Mouse (Mus musculus) intestine, embryonic 16.5 days (tissue): ENCODE data around the gene Vma21-ps. TPM values are rescaled to one million over a fixed set of nuclear protein-coding genes. Genes with fewer than 3 reads are reported as not detected.

Experiments
- polyA plus RNA-seq: library from polyadenylated mRNA; unstranded; fragments of >200 nt; fragmentation: Nextera tagmentation; extraction: Ambion mirVana; gene quantifications from 2 replicates; pipeline ENCODE4 v1.2.1, GENCODE M21; 2015

The Vma21-ps gene
- polyA plus RNA-seq, 1 experiment from 2014 or later, result 2.0 TPM

Other genes starting within 250 kb of the Vma21-ps start
- gene Smc2, start 58.0 kb downstream of the Vma21-ps start, polyA plus RNA-seq, result 98.2 and 131 TPM in 2 replicates
- gene Toporsl, start 99.0 kb upstream of the Vma21-ps start, polyA plus RNA-seq, result not detected in 2 replicates